Mouse (Mus musculus) liver, embryonic 14 days (tissue): ENCODE data around the gene Cym. TPM values are rescaled to one million over a fixed set of nuclear protein-coding genes. Genes with fewer than 3 reads are reported as not detected.

Experiments used
- polyA plus RNA-seq: library from polyadenylated mRNA; depleted of rRNA; stranded (reverse); fragments of >200 nt; gene quantifications from 2 replicates; pipeline ENCODE4 v1.2.3, GENCODE M21; 2012; rRNA removed

Gene Cym
- polyA plus RNA-seq: 0.08 and 0.14 TPM in 2 replicates

GRCm38 (mm10) chr3:107221608-107222007 is at the start of gene Cym:
TSS of gene Cym (minus strand) at chr3:107221732.

DNA sequence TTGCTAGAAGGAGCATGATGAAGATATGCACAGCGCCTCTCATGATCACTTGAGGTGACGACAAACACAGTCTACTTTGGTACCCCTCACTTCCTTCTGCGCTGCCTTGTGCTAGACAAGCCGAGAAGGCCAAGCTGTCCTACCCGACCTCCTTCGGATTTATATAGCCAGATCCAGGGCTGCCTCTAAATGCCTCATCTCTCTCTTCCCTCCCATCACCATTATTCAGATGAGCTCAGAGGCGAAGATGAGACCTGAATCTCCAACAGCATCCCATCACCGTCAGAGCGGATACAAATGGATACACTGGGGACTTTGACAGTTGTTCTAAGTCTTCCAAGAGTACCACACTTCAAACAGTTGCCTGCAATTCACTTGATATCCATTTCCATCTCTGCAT is 18.1 kb upstream of the Cym start, which contains the start of gene Prok1:
Prok1 (minus strand) TSS at position 101 of the 400 bp plus-strand sequence.

GRCm38 (mm10) chr3:107230527-107230926 is 9.0 kb upstream of the Cym start, which contains the start of gene A630076J17Rik:
TSS of gene A630076J17Rik (plus strand) at chr3:107230614.

GRCm38 (mm10) chr3:107182756-107183155 is 38.8 kb downstream of the Cym start, which contains the start of gene Kcna10:
TSS of gene Kcna10 (plus strand) at chr3:107183056.

Other genes starting within 250 kb of the Cym start
- gene Kcna3, start 185.6 kb downstream of the Cym start, polyA plus RNA-seq: 0.57 and 0.63 TPM in 2 replicates
- 0.14 and 0.15 TPM in 2 replicates for gene Kcna2, start 120.6 kb downstream of the Cym start, polyA plus RNA-seq
- not detected in 2 replicates for gene Kcna10, start 38.7 kb downstream of the Cym start, polyA plus RNA-seq
- gene A630076J17Rik, start 8.9 kb upstream of the Cym start, polyA plus RNA-seq: 0.02 TPM in 1 of 2 replicates, not detected in the other
- gene Prok1, start 18.0 kb upstream of the Cym start, polyA plus RNA-seq: 0.01 TPM in 2 replicates
- gene Lamtor5, start 57.1 kb upstream of the Cym start, polyA plus RNA-seq: 44.6 and 53.1 TPM in 2 replicates
- gene Slc16a4, start 69.5 kb upstream of the Cym start, polyA plus RNA-seq: 0.05 and 0.07 TPM in 2 replicates
- gene Rbm15, start 111.9 kb upstream of the Cym start, polyA plus RNA-seq: 4.5 and 5.3 TPM in 2 replicates
- 0.02 TPM in 1 of 2 replicates, not detected in the other for gene Kcnc4, start 237.8 kb upstream of the Cym start, polyA plus RNA-seq